ENCODE assay signal across 8 mouse cellular contexts in genomic region chr12:9978494-9979112, GRCm38 (mm10).
DNase-seq lines count a peak whose midpoint lies in the region; ATAC-seq and TF ChIP-seq lines count a peak whose summit lies in the region.

No protein-coding gene starts in this region.

- H3K36me3 ChIP-seq in forebrain, embryonic 15.5 days = no peaks in the 10 kb centered on the region
- no peaks in the 10 kb centered on the region for H3K36me3 ChIP-seq in forebrain, embryonic 10.5 days (replicated peaks)
- H3K36me3 ChIP-seq in midbrain, embryonic 16.5 days (ENCODE audit: control insufficient read depth, insufficient read depth, low read length) = no peaks in the 10 kb centered on the region
- H3K36me3 ChIP-seq in midbrain, embryonic 11.5 days (ENCODE audit: control insufficient read depth, insufficient read depth, low read length) = no peaks in the 10 kb centered on the region
- no peaks in the 10 kb centered on the region for H3K36me3 ChIP-seq in heart, postnatal 0 days (replicated peaks; ENCODE audit: control insufficient read depth, insufficient read depth, low read length)

- no peaks in the 10 kb centered on the region for H3K9me3 ChIP-seq in forebrain, embryonic 15.5 days
- no peaks in the 10 kb centered on the region for H3K9me3 ChIP-seq in forebrain, embryonic 10.5 days
- H3K9me3 ChIP-seq in midbrain, embryonic 16.5 days (replicated peaks; ENCODE audit: control insufficient read depth, low read length, poor library complexity, severe bottlenecking) = no peaks in the 10 kb centered on the region
- H3K9me3 ChIP-seq in midbrain, embryonic 11.5 days (ENCODE audit: control insufficient read depth, low read length) = no peaks in the 10 kb centered on the region
- H3K9me3 ChIP-seq in heart, postnatal 0 days (replicated peaks; ENCODE audit: control insufficient read depth, low read length) = no peaks in the 10 kb centered on the region

- no peak overlapping the region for H3K4me2 ChIP-seq in forebrain, embryonic 15.5 days (replicated peaks)
- no peak overlapping the region for H3K4me2 ChIP-seq in midbrain, embryonic 16.5 days (ENCODE audit: low read length)
- H3K4me2 ChIP-seq in midbrain, embryonic 11.5 days = no peak overlapping the region
- H3K4me2 ChIP-seq in heart, postnatal 0 days (ENCODE audit: low read depth, low read length) = no peak overlapping the region

- no peak for DNase-seq in forebrain, embryonic 10.5 days (ENCODE audit: extremely low spot score, low spot score)
- no peak for DNase-seq in midbrain, embryonic 11.5 days (ENCODE audit: low spot score, missing footprints)
- no peak for DNase-seq in heart, postnatal 0 days (ENCODE audit: low spot score)
- peak; percentile 20 for DNase-seq in lung, postnatal 36 days
- DNase-seq in thymus, postnatal 14 days = no peak

- no peak overlapping the region for H3K9ac ChIP-seq in forebrain, embryonic 15.5 days (replicated peaks)
- H3K9ac ChIP-seq in midbrain, embryonic 16.5 days (ENCODE audit: low read depth, low read length) = no peak overlapping the region
- H3K9ac ChIP-seq in midbrain, embryonic 11.5 days (ENCODE audit: low read length) = no peak overlapping the region
- H3K9ac ChIP-seq in heart, postnatal 0 days (replicated peaks; ENCODE audit: low read depth, low read length) = no peak overlapping the region

- no peak overlapping the region for H3K4me3 ChIP-seq in forebrain, embryonic 15.5 days
- H3K4me3 ChIP-seq in forebrain, embryonic 10.5 days = no peak overlapping the region
- no peak overlapping the region for H3K4me3 ChIP-seq in midbrain, embryonic 16.5 days (ENCODE audit: low read depth, low read length)
- H3K4me3 ChIP-seq in midbrain, embryonic 11.5 days (ENCODE audit: low read depth, low read length) = no peak overlapping the region
- no peak overlapping the region for H3K4me3 ChIP-seq in heart, postnatal 0 days (ENCODE audit: low read depth, low read length)

- TF ChIP-seq CTCF in heart, postnatal 0 days (IDR thresholded peaks at IDR 0.05; ENCODE audit: low read depth) = no peak

- WGBS in forebrain, embryonic 15.5 days = 34% methylated on average over 3 of the region's 3 CpGs
- 76% methylated on average over 3 of the region's 3 CpGs for WGBS in forebrain, embryonic 10.5 days
- 47% methylated on average over 3 of the region's 3 CpGs for WGBS in midbrain, embryonic 16.5 days
- WGBS in midbrain, embryonic 11.5 days = 73% methylated on average over 3 of the region's 3 CpGs
- 28% methylated on average over 3 of the region's 3 CpGs for WGBS in heart, postnatal 0 days

- no peak for TF ChIP-seq EP300 in heart, postnatal 0 days (IDR thresholded peaks at IDR 0.05; ENCODE audit: low read depth)

- peaks cover 11% of the 10 kb centered on the region; the same call in 1 of the 2 replicates for H3K4me1 ChIP-seq in forebrain, embryonic 15.5 days
- H3K4me1 ChIP-seq in forebrain, embryonic 10.5 days = no peaks in the 10 kb centered on the region
- no peaks in the 10 kb centered on the region for H3K4me1 ChIP-seq in midbrain, embryonic 16.5 days (ENCODE audit: control insufficient read depth, insufficient read depth, low read length)
- H3K4me1 ChIP-seq in midbrain, embryonic 11.5 days (ENCODE audit: control insufficient read depth, insufficient read depth, low read length) = no peaks in the 10 kb centered on the region
- H3K4me1 ChIP-seq in heart, postnatal 0 days (ENCODE audit: control insufficient read depth, insufficient read depth) = peaks cover 6% of the 10 kb centered on the region

- H3K27ac ChIP-seq in forebrain, embryonic 15.5 days (replicated peaks) = no peak overlapping the region
- no peak overlapping the region for H3K27ac ChIP-seq in forebrain, embryonic 10.5 days
- H3K27ac ChIP-seq in midbrain, embryonic 16.5 days (ENCODE audit: low read length) = no peak overlapping the region
- H3K27ac ChIP-seq in midbrain, embryonic 11.5 days (ENCODE audit: low read depth, low read length) = no peak overlapping the region
- H3K27ac ChIP-seq in heart, postnatal 0 days (ENCODE audit: low read depth) = peak overlapping the region; percentile 62

- ATAC-seq in forebrain, embryonic 15.5 days (replicated peaks) = peak; percentile 77
- peak; percentile 54; the same call in 1 of the 2 replicates for ATAC-seq in midbrain, embryonic 16.5 days
- ATAC-seq in midbrain, embryonic 11.5 days (ENCODE audit: low FRiP score) = no peak
- ATAC-seq in heart, postnatal 0 days (ENCODE audit: insufficient read depth, low read depth) = 0 out of 2 replicates have a peak, but pooled peaks have one; percentile 20
- no peak for ATAC-seq in megakaryocyte, adult 5-6 weeks (ENCODE audit: poor library complexity, severe bottlenecking)

- H3K27me3 ChIP-seq in forebrain, embryonic 15.5 days = no peaks in the 10 kb centered on the region
- H3K27me3 ChIP-seq in forebrain, embryonic 10.5 days (ENCODE audit: poor library complexity, severe bottlenecking) = no peaks in the 10 kb centered on the region
- H3K27me3 ChIP-seq in midbrain, embryonic 16.5 days (ENCODE audit: control insufficient read depth, insufficient read depth, low read depth, low read length) = no peaks in the 10 kb centered on the region
- H3K27me3 ChIP-seq in midbrain, embryonic 11.5 days (ENCODE audit: control insufficient read depth, insufficient read depth, low read length) = no peaks in the 10 kb centered on the region
- no peaks in the 10 kb centered on the region for H3K27me3 ChIP-seq in heart, postnatal 0 days (ENCODE audit: control insufficient read depth, insufficient read depth, low read length)

Comparison
In these comparisons a context has a peak if more than half of its experiments do, and no peak if none do; other contexts are left out.
1. ATAC-seq: peak in forebrain, embryonic 15.5 days (single experiment), midbrain, embryonic 16.5 days (single experiment) and heart, postnatal 0 days (single experiment); none in midbrain, embryonic 11.5 days (single experiment) and megakaryocyte, adult 5-6 weeks (single experiment).